ENCODE assay signal across 8 mouse cellular contexts in the genomic region with DNA sequence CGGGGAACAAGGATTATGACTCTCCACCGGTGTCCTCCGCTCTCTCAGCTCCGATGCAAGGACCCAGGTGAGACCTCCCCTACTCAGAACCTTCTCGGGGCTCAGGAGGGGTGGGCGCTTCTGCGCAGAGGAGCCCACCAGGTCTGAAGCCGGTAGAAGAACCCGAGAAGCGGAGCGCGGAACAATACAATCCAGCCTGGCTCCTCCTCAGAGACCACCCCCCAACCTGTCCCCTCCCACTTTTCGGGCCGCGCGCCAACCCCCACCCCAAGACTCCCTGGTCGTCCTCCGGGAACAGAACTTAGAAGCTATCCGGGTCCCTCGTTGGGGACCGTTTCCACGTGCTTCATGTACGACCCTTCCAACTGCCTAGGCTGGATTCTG. TPM values are rescaled to one million over a fixed set of nuclear protein-coding genes. Genes with fewer than 3 reads are reported as not detected.
DNase-seq lines count a peak whose midpoint lies in the region; ATAC-seq lines count a peak whose summit lies in the region.

A gene (minus strand): TSS at position 240 of the 384 bp plus-strand sequence.

- no peak within 1 kb of the TSS; the same call in 1 of the 2 replicates for H3K9ac ChIP-seq in liver, embryonic 16.5 days (ENCODE audit: low read depth, low read length)

- H3K4me1 ChIP-seq in hindbrain, embryonic 10.5 days (replicated peaks): peaks cover 54% of the 10 kb centered on the region
- peaks cover 5% of the 10 kb centered on the region; the same call in 1 of the 2 replicates for H3K4me1 ChIP-seq in liver, embryonic 16.5 days (ENCODE audit: control insufficient read depth, low read depth, low read length)

- H3K27me3 ChIP-seq in hindbrain, embryonic 10.5 days (ENCODE audit: insufficient read depth, poor library complexity, severe bottlenecking): peaks cover 44% of the 10 kb centered on the region
- H3K27me3 ChIP-seq in liver, embryonic 16.5 days (ENCODE audit: control insufficient read depth, insufficient read depth, low read depth, low read length): peaks cover 32% of the 10 kb centered on the region

- no peaks in the 10 kb centered on the region for H3K9me3 ChIP-seq in hindbrain, embryonic 10.5 days
- no peaks in the 10 kb centered on the region for H3K9me3 ChIP-seq in liver, embryonic 16.5 days (replicated peaks; ENCODE audit: control insufficient read depth, low read length)

- H3K27ac ChIP-seq in hindbrain, embryonic 10.5 days: peak within 1 kb of the TSS; percentile 81
- no peak within 1 kb of the TSS for H3K27ac ChIP-seq in liver, embryonic 16.5 days (ENCODE audit: low read length)

- peak; percentile 37 to 39 for DNase-seq in cerebellum, postnatal 10 days
- no peak for DNase-seq in cerebellum, postnatal 14 days
- peak; percentile 68 for DNase-seq in R1 (ENCODE audit: low read depth, low spot score)
- peak; percentile 65 for DNase-seq in hindbrain, embryonic 10.5 days (ENCODE audit: low spot score)
- DNase-seq in adrenal gland, postnatal 36 days: no peak
- DNase-seq in frontal cortex, adult 2 months (ENCODE audit: extremely low spot score in 1 of 2, low spot score in 1 of 2): no peak

- WGBS in hindbrain, embryonic 10.5 days: under 1% methylated on average over 23 of the region's 23 CpGs
- WGBS in liver, embryonic 16.5 days (ENCODE audit: insufficient replicate concordance): 0% methylated on average over 23 of the region's 23 CpGs

- no peaks in the 10 kb centered on the region for H3K36me3 ChIP-seq in hindbrain, embryonic 10.5 days
- no peaks in the 10 kb centered on the region for H3K36me3 ChIP-seq in liver, embryonic 16.5 days (ENCODE audit: control insufficient read depth, insufficient read depth)

- peak within 1 kb of the TSS; percentile 58 for H3K4me3 ChIP-seq in hindbrain, embryonic 10.5 days
- peak within 1 kb of the TSS; percentile 43 for H3K4me3 ChIP-seq in liver, embryonic 16.5 days (ENCODE audit: low read depth, low read length)

- H3K4me2 ChIP-seq in liver, embryonic 16.5 days (ENCODE audit: low read depth, low read length): peak within 1 kb of the TSS; percentile 47

- no peak for ATAC-seq in liver, embryonic 16.5 days (ENCODE audit: low read depth)
- ATAC-seq in frontal cortex, adult (ENCODE audit: low TSS enrichment): no peak

RNA-seq across cellular contexts. Expression of the gene that starts here (rescaled TPM):
- polyA plus RNA-seq in hindbrain, embryonic 10.5 days (2016; fragmentation: Nextera tagmentation; extraction: Ambion mirVana): 20.9 and 25.2 TPM in 2 replicates
- polyA plus RNA-seq in liver, embryonic 16.5 days (2015; fragmentation: Nextera tagmentation; extraction: Ambion mirVana): 0.99 and 1.0 TPM in 2 replicates
- total RNA-seq in adrenal gland, postnatal 36 days (2021): 1 to 10 TPM; 1.1 to 3.3 TPM
- polyA plus RNA-seq in frontal cortex, adult 2 months (2012; rRNA removed): 1.1 and 1.3 TPM in 2 replicates

Comparison
In these comparisons a context has a peak if more than half of its experiments do, and no peak if none do; other contexts are left out.
1. DNase-seq: peak in cerebellum, postnatal 10 days (2 of 2), R1 (single experiment) and hindbrain, embryonic 10.5 days (single experiment); none in cerebellum, postnatal 14 days (0 of 2), adrenal gland, postnatal 36 days (0 of 2) and frontal cortex, adult 2 months (0 of 2).